In genomic region chr6:30459811-30460749, GRCm38 (mm10) we compare ENCODE assay signal across 9 mouse cellular contexts. TPM values are rescaled to one million over a fixed set of nuclear protein-coding genes. Genes with fewer than 3 reads are reported as not detected.
DNase-seq lines count a peak whose midpoint lies in the region; ATAC-seq and TF ChIP-seq lines count a peak whose summit lies in the region.
"Had no signal": no experiment of that assay in that cellular context is flagged by ENCODE, and none has a peak within 500 bp of the region (broad histone marks: within the 10 kb centered on the region; RNA-seq: fewer than 3 reads in every experiment).

No protein-coding gene starts in this region.

- peak overlapping the region; percentile 92 for H3K27ac ChIP-seq in heart, embryonic 13.5 days (replicated peaks)
- peak overlapping the region; percentile 98 for H3K27ac ChIP-seq in kidney, embryonic 16.5 days (ENCODE audit: low read length)
- no peak overlapping the region for H3K27ac ChIP-seq in liver, embryonic 14.5 days
- H3K27ac ChIP-seq in stomach, embryonic 14.5 days (ENCODE audit: low read length) = peak overlapping the region; percentile 92

- peak; percentile 92 for TF ChIP-seq CTCF in liver, embryonic 14.5 days (IDR thresholded peaks at IDR 0.05; ENCODE audit: low read depth)

- no peak for TF ChIP-seq EP300 in liver, embryonic 14.5 days (IDR thresholded peaks at IDR 0.05; ENCODE audit: low read depth)

- no peaks in the 10 kb centered on the region for H3K9me3 ChIP-seq in heart, embryonic 13.5 days
- no peaks in the 10 kb centered on the region for H3K9me3 ChIP-seq in kidney, embryonic 16.5 days (ENCODE audit: low read length)
- no peaks in the 10 kb centered on the region for H3K9me3 ChIP-seq in liver, embryonic 14.5 days (ENCODE audit: control insufficient read depth, low read length)
- no peaks in the 10 kb centered on the region for H3K9me3 ChIP-seq in stomach, embryonic 14.5 days (ENCODE audit: control insufficient read depth, low read depth, low read length)
- H3K9me3 ChIP-seq: G1E had no signal

- 8% methylated on average over 40 of the region's 40 CpGs for WGBS in heart, embryonic 13.5 days
- WGBS in kidney, embryonic 16.5 days = 5% methylated on average over 40 of the region's 40 CpGs
- WGBS in liver, embryonic 14.5 days (ENCODE audit: insufficient replicate concordance) = 9% methylated on average over 40 of the region's 40 CpGs
- 6% methylated on average over 40 of the region's 40 CpGs for WGBS in stomach, embryonic 14.5 days

- H3K36me3 ChIP-seq in heart, embryonic 13.5 days = peaks cover 13% of the 10 kb centered on the region
- H3K36me3 ChIP-seq in kidney, embryonic 16.5 days (ENCODE audit: insufficient read depth, low read length) = peaks cover 11% of the 10 kb centered on the region
- H3K36me3 ChIP-seq in liver, embryonic 14.5 days (replicated peaks; ENCODE audit: control insufficient read depth, insufficient read depth, low read depth) = no peaks in the 10 kb centered on the region
- no peaks in the 10 kb centered on the region for H3K36me3 ChIP-seq in stomach, embryonic 14.5 days (ENCODE audit: control insufficient read depth, insufficient read depth, low read length)

- peak overlapping the region; percentile 76 for H3K4me2 ChIP-seq in heart, embryonic 13.5 days
- peak overlapping the region; percentile 52 for H3K4me2 ChIP-seq in kidney, embryonic 16.5 days (replicated peaks; ENCODE audit: low read depth, low read length)
- H3K4me2 ChIP-seq in liver, embryonic 14.5 days (ENCODE audit: low read depth) = peak overlapping the region; percentile 80
- peak overlapping the region; percentile 65 for H3K4me2 ChIP-seq in stomach, embryonic 14.5 days (replicated peaks; ENCODE audit: low read depth, low read length)

- H3K4me1 ChIP-seq in heart, embryonic 13.5 days = peaks cover 53% of the 10 kb centered on the region
- peaks cover 45% of the 10 kb centered on the region for H3K4me1 ChIP-seq in kidney, embryonic 16.5 days (ENCODE audit: insufficient read depth, low read length)
- peaks cover 2 to 13% of the 10 kb centered on the region in 2 experiments; a peak in 3 of 4 replicates for H3K4me1 ChIP-seq in liver, embryonic 14.5 days (replicated peaks; ENCODE audit: control insufficient read depth in 2 of 2, insufficient read depth in 2 of 2, low read length in 1 of 2)
- peaks cover 18% of the 10 kb centered on the region for H3K4me1 ChIP-seq in stomach, embryonic 14.5 days (ENCODE audit: control insufficient read depth, insufficient read depth, low read length)

- DNase-seq in B cell, adult 2 months = peak; percentile 88 to 90
- peak; percentile 51 for DNase-seq in brain, embryonic 18.5 days (ENCODE audit: low read depth, low spot score)
- peak in 2 of 3 experiments; percentile 28 to 40 for DNase-seq in liver, embryonic 14.5 days (ENCODE audit: low read depth in 3 of 3, low spot score in 3 of 3)
- peak; percentile 87 for DNase-seq in neural tube, embryonic 10.5 days (ENCODE audit: extremely low spot score, low spot score)

- H3K4me3 ChIP-seq in heart, embryonic 13.5 days = peak overlapping the region; percentile 53
- H3K4me3 ChIP-seq in kidney, embryonic 16.5 days (ENCODE audit: low read length) = peak overlapping the region; percentile 42
- peak overlapping the region; percentile 49 to 55 for H3K4me3 ChIP-seq in liver, embryonic 14.5 days (ENCODE audit: insufficient read depth in 1 of 2, low read depth in 2 of 2, low read length in 2 of 2)
- H3K4me3 ChIP-seq in stomach, embryonic 14.5 days (ENCODE audit: low read depth, low read length) = peak overlapping the region; percentile 44

- peak; percentile 74; the same call in 1 of the 2 replicates for ATAC-seq in erythroblast, adult 5-6 weeks (replicated peaks; ENCODE audit: low FRiP score, poor library complexity, severe bottlenecking)
- ATAC-seq in heart, embryonic 13.5 days (ENCODE audit: extremely low read depth, insufficient number of reproducible peaks, low FRiP score, low TSS enrichment) = peak; percentile 16; the same call in 1 of the 2 replicates
- peak; percentile 17; the same call in 1 of the 2 replicates for ATAC-seq in kidney, embryonic 16.5 days (ENCODE audit: low FRiP score, low TSS enrichment)
- ATAC-seq in liver, embryonic 14.5 days (ENCODE audit: insufficient read depth) = peak; percentile 19; the same call in 1 of the 2 replicates
- peak; percentile 19 for ATAC-seq in stomach, embryonic 14.5 days (ENCODE audit: insufficient number of reproducible peaks, insufficient read depth, low FRiP score, low read depth)

- H3K27me3 ChIP-seq in heart, embryonic 13.5 days (replicated peaks) = no peaks in the 10 kb centered on the region; the same call in 1 of the 2 replicates
- H3K27me3 ChIP-seq in kidney, embryonic 16.5 days (ENCODE audit: insufficient read depth, low read length) = no peaks in the 10 kb centered on the region
- no peaks in the 10 kb centered on the region; the same call in 1 of the 2 replicates for H3K27me3 ChIP-seq in liver, embryonic 14.5 days (ENCODE audit: control insufficient read depth, insufficient read depth, low read length)
- no peaks in the 10 kb centered on the region for H3K27me3 ChIP-seq in stomach, embryonic 14.5 days (ENCODE audit: control insufficient read depth, insufficient read depth, low read length)

- peak overlapping the region; percentile 80 for H3K9ac ChIP-seq in heart, embryonic 13.5 days
- H3K9ac ChIP-seq in kidney, embryonic 16.5 days (replicated peaks; ENCODE audit: low read length) = peak overlapping the region; percentile 70
- peak overlapping the region; percentile 61 for H3K9ac ChIP-seq in liver, embryonic 14.5 days (replicated peaks)
- H3K9ac ChIP-seq in stomach, embryonic 14.5 days (replicated peaks; ENCODE audit: low read depth, low read length) = peak overlapping the region; percentile 41; the same call in 1 of the 2 replicates

RNA-seq across cellular contexts. Expression of gene Tmem209, which starts 49.5 kb away (rescaled TPM):
- total RNA-seq in erythroblast, adult 5-6 weeks (2015; ENCODE audit: low replicate concordance) = 19.4 and 22.2 TPM in 2 replicates
- 15.9 and 16.3 TPM in 2 replicates for total RNA-seq in erythroblast, adult 5-6 weeks (2017; ENCODE audit: low replicate concordance)
- 24.2 and 25.6 TPM in 2 replicates for polyA plus RNA-seq in heart, embryonic 13.5 days (2015; fragmentation: Nextera tagmentation; extraction: Ambion mirVana)
- 45.6 and 51.4 TPM in 2 replicates for polyA plus RNA-seq in kidney, embryonic 16.5 days (2015; fragmentation: Nextera tagmentation; extraction: Ambion mirVana)
- 15.9 and 17.6 TPM in 2 replicates for polyA plus RNA-seq in liver, embryonic 14.5 days (2012; rRNA removed)
- 19.6 and 20.0 TPM in 2 replicates for polyA plus RNA-seq in liver, embryonic 14.5 days (2014; fragmentation: Nextera tagmentation; extraction: Ambion mirVana)
- polyA plus RNA-seq in stomach, embryonic 14.5 days (2014; fragmentation: Nextera tagmentation; extraction: Ambion mirVana) = 39.8 and 45.0 TPM in 2 replicates

RNA-seq across cellular contexts. Expression of gene Ssmem1, which starts 49.6 kb away (rescaled TPM):
- total RNA-seq in erythroblast, adult 5-6 weeks (2015; ENCODE audit: low replicate concordance) = not detected in 2 replicates
- total RNA-seq in erythroblast, adult 5-6 weeks (2017; ENCODE audit: low replicate concordance) = 1.3 TPM in 1 of 2 replicates, not detected in the other
- polyA plus RNA-seq in heart, embryonic 13.5 days (2015; fragmentation: Nextera tagmentation; extraction: Ambion mirVana) = not detected in 2 replicates
- 0.17 and 0.37 TPM in 2 replicates for polyA plus RNA-seq in kidney, embryonic 16.5 days (2015; fragmentation: Nextera tagmentation; extraction: Ambion mirVana)
- 0.10 TPM in 1 of 2 replicates, not detected in the other for polyA plus RNA-seq in liver, embryonic 14.5 days (2012; rRNA removed)
- 0.14 TPM in 1 of 2 replicates, not detected in the other for polyA plus RNA-seq in liver, embryonic 14.5 days (2014; fragmentation: Nextera tagmentation; extraction: Ambion mirVana)
- polyA plus RNA-seq in stomach, embryonic 14.5 days (2014; fragmentation: Nextera tagmentation; extraction: Ambion mirVana) = 0.52 TPM in 1 of 2 replicates, not detected in the other
- polyA plus RNA-seq: G1E had no signal

RNA-seq across cellular contexts. Expression of gene Klhdc10, which starts 58.4 kb away (rescaled TPM):
- 7.5 and 7.7 TPM in 2 replicates for total RNA-seq in erythroblast, adult 5-6 weeks (2015; ENCODE audit: low replicate concordance)
- total RNA-seq in erythroblast, adult 5-6 weeks (2017; ENCODE audit: low replicate concordance) = 12.1 and 18.4 TPM in 2 replicates
- polyA plus RNA-seq in heart, embryonic 13.5 days (2015; fragmentation: Nextera tagmentation; extraction: Ambion mirVana) = 16.6 and 19.0 TPM in 2 replicates
- 26.8 and 30.2 TPM in 2 replicates for polyA plus RNA-seq in kidney, embryonic 16.5 days (2015; fragmentation: Nextera tagmentation; extraction: Ambion mirVana)
- 8.0 and 12.8 TPM in 2 replicates for polyA plus RNA-seq in liver, embryonic 14.5 days (2012; rRNA removed)
- polyA plus RNA-seq in liver, embryonic 14.5 days (2014; fragmentation: Nextera tagmentation; extraction: Ambion mirVana) = 8.9 and 9.4 TPM in 2 replicates
- 24.8 and 29.3 TPM in 2 replicates for polyA plus RNA-seq in stomach, embryonic 14.5 days (2014; fragmentation: Nextera tagmentation; extraction: Ambion mirVana)

Comparison
In these comparisons a context has a peak if more than half of its experiments do, and no peak if none do; other contexts are left out.
1. DNase-seq: peak in every context shown above with its lines; median percentile 89 in B cell, adult 2 months; 87 in neural tube, embryonic 10.5 days; 51 in brain, embryonic 18.5 days; 34 in liver, embryonic 14.5 days.
2. ATAC-seq: peak in every context shown above with its lines; median percentile 74 in erythroblast, adult 5-6 weeks; 19 in liver, embryonic 14.5 days; 19 in stomach, embryonic 14.5 days; 17 in kidney, embryonic 16.5 days; 16 in heart, embryonic 13.5 days.